Mouse (Mus musculus): ENCODE results near the gene Pla2g10.

The Pla2g10 gene

GRCm38 (mm10) chr16:13727811-13728335 lies 2.9 kb downstream of the Pla2g10 start:
- peak; percentile 58 for DNase-seq

- DNase-seq = peak; percentile 87
These were observed 7.8 kb downstream of the Pla2g10 start for GRCm38 (mm10) chr16:13722937-13723336.

GRCm38 (mm10) chr16:13716821-13717553 lies 13.8 kb downstream of the Pla2g10 start:
- DNase-seq = peak; percentile 77

- DNase-seq = peak; percentile 54
These were observed 15.9 kb downstream of the Pla2g10 start for GRCm38 (mm10) chr16:13714910-13715309.

GRCm38 (mm10) chr16:13704676-13705075 lies 26.1 kb downstream of the Pla2g10 start:
- peak; percentile 42 for DNase-seq

- peak; percentile 82 for DNase-seq
These were observed 28.6 kb downstream of the Pla2g10 start for GRCm38 (mm10) chr16:13702184-13702583.

GRCm38 (mm10) chr16:13698998-13699397 lies 31.8 kb downstream of the Pla2g10 start:
- DNase-seq = no peak

GRCm38 (mm10) chr16:13678601-13679319 lies 52.0 kb downstream of the Pla2g10 start:
- no peak for DNase-seq

- DNase-seq = peak; percentile 9
These were observed 56.3 kb downstream of the Pla2g10 start for GRCm38 (mm10) chr16:13674511-13674910.

- DNase-seq = peak; percentile 72
These were observed 57.7 kb downstream of the Pla2g10 start for GRCm38 (mm10) chr16:13673114-13673513.

- DNase-seq = peak; percentile 98
These were observed 58.3 kb downstream of the Pla2g10 start for GRCm38 (mm10) chr16:13672386-13672898.

GRCm38 (mm10) chr16:13671685-13672385 lies 58.9 kb downstream of the Pla2g10 start, which contains the start of the genes Bfar and 3110001I22Rik:
Gene Bfar, plus strand, starts transcription at chr16:13671858.
Gene 3110001I22Rik, plus strand, starts transcription at chr16:13671929.
- peak; percentile 99 for DNase-seq

- peak; percentile 80 for DNase-seq
These were observed 59.9 kb downstream of the Pla2g10 start for GRCm38 (mm10) chr16:13670896-13671295.

- DNase-seq = peak; percentile 66
These were observed 61.5 kb downstream of the Pla2g10 start for GRCm38 (mm10) chr16:13669282-13669681.

GRCm38 (mm10) chr16:13668402-13669108 lies 62.2 kb downstream of the Pla2g10 start:
- peak; percentile 88 for DNase-seq

- peak; percentile 99 for DNase-seq
These were observed 62.9 kb downstream of the Pla2g10 start, which contains the start of gene Parn for GRCm38 (mm10) chr16:13667878-13668343. Gene Parn, minus strand, starts transcription at chr16:13668170.
